Mouse (Mus musculus) hindbrain, embryonic 14.5 days (tissue): ENCODE data around the gene Gpbar1. TPM values are rescaled to one million over a fixed set of nuclear protein-coding genes. Genes with fewer than 3 reads are reported as not detected.

Experiments used
- ATAC-seq: fragments of 200-750 bp; cut with Nextera tagmentation; 2 replicates; pipeline ENCODE4 v1.8.0; 2017; ENCODE audit warnings: moderate number of reproducible peaks, mild to moderate bottlenecking, moderate TSS enrichment, moderate library complexity; ENCODE audit not compliant: low FRiP score
- DNase-seq: peaks from one replicate; pipeline ENCODE4 v3.0.0-alpha.2; 2015; ENCODE audit warnings: low spot score
- H3K27ac ChIP-seq: fragments of 300-500 bp; sonication (generic); 2 replicates; pipeline ENCODE4 v1.5.1; 2014; ENCODE audit warnings: mild to moderate bottlenecking, moderate library complexity
- H3K27me3 ChIP-seq: fragments of 300-500 bp; sonication (generic); 2 replicates; pipeline ENCODE4 v1.6.1; 2014; ENCODE audit warnings: mild to moderate bottlenecking, low read length, mixed read lengths; ENCODE audit not compliant: control insufficient read depth, insufficient read depth
- H3K36me3 ChIP-seq: fragments of 300-500 bp; sonication (generic); replicated peaks from 2 replicates; pipeline ENCODE4 v1.6.1; 2014; ENCODE audit not compliant: control insufficient read depth, insufficient read depth
- H3K4me1 ChIP-seq: fragments of 300-500 bp; sonication (generic); replicated peaks from 2 replicates; pipeline ENCODE4 v1.6.1; 2014; ENCODE audit warnings: antibody characterized with exemption, low read length, mixed read lengths; ENCODE audit not compliant: control insufficient read depth, insufficient read depth
- H3K4me2 ChIP-seq: fragments of 300-500 bp; sonication (generic); replicated peaks from 2 replicates; pipeline ENCODE4 v1.6.1; 2014; ENCODE audit warnings: mild to moderate bottlenecking, moderate library complexity
- H3K4me3 ChIP-seq: fragments of 300-500 bp; sonication (generic); replicated peaks from 2 replicates; pipeline ENCODE4 v1.5.1; 2014; ENCODE audit warnings: mild to moderate bottlenecking, low read length
- H3K9ac ChIP-seq: fragments of 300-500 bp; sonication (generic); 2 replicates; pipeline ENCODE4 v1.6.1; 2014
- H3K9me3 ChIP-seq: fragments of 300-500 bp; sonication (generic); 2 replicates; pipeline ENCODE4 v1.6.1; 2016; ENCODE audit warnings: low read length; ENCODE audit not compliant: control insufficient read depth
- WGBS: fragments of 180-500 bp; shearing (Covaris S2); extraction: QIAGEN DNeasy Blood & Tissue Kit; methylation state at CpG from one replicate; pipeline ENCODE4 v1.1.7; 2014; 5-methylcytosine and 5-hydroxymethylcytosine counted together
- polyA plus RNA-seq: library from polyadenylated mRNA; unstranded; fragments of >200 nt; fragmentation: Nextera tagmentation; extraction: Ambion mirVana; gene quantifications from 2 replicates; pipeline ENCODE4 v1.2.1, GENCODE M21; 2014

The Gpbar1 gene
- polyA plus RNA-seq, 1 experiment from 2014 or later, result 0.19 TPM

- Histone ChIP-seq H3K9me3 (no peaks in the 10 kb centered on the region), H3K9ac (no peak overlapping the region), H3K27ac (no peak overlapping the region), H3K4me2 (no peak overlapping the region), H3K4me3 (no peak overlapping the region), H3K36me3 (peaks cover 53% of the 10 kb centered on the region), H3K4me1 (no peaks in the 10 kb centered on the region), H3K27me3 (no peaks in the 10 kb centered on the region)
- 91% methylated on average over 8 of the region's 8 CpGs for WGBS
- ATAC-seq, result no peak
- DNase-seq, result no peak
Observed at GRCm38 (mm10) chr1:74268750-74269149, 9.6 kb upstream of the Gpbar1 start.

- Histone ChIP-seq H3K36me3 (peaks cover 24% of the 10 kb centered on the region), H3K27me3 (no peaks in the 10 kb centered on the region), H3K4me2 (no peak overlapping the region), H3K9me3 (no peaks in the 10 kb centered on the region), H3K4me3 (no peak overlapping the region), H3K4me1 (no peaks in the 10 kb centered on the region), H3K27ac (no peak overlapping the region), H3K9ac (no peak overlapping the region)
- DNase-seq (no peak), ATAC-seq (no peak)
- 81% methylated on average over 4 of the region's 4 CpGs for WGBS
Observed at GRCm38 (mm10) chr1:74271659-74272058, 6.7 kb upstream of the Gpbar1 start.

- ATAC-seq (no peak), DNase-seq (no peak)
- H3K9me3 ChIP-seq, result no peaks in the 10 kb centered on the region
- H3K27ac ChIP-seq, result no peak overlapping the region
- H3K4me3 ChIP-seq, result no peak overlapping the region
- no peak overlapping the region for H3K9ac ChIP-seq
- no peaks in the 10 kb centered on the region for H3K27me3 ChIP-seq
- H3K4me1 ChIP-seq, result no peaks in the 10 kb centered on the region
- H3K36me3 ChIP-seq, result peaks cover 7% of the 10 kb centered on the region
- no peak overlapping the region for H3K4me2 ChIP-seq
- WGBS, result 49% methylated on average over 9 of the region's 9 CpGs
Observed at GRCm38 (mm10) chr1:74275015-74275414, 3.3 kb upstream of the Gpbar1 start.

GRCm38 (mm10) chr1:74277041-74277440 lies 1.3 kb upstream of the Gpbar1 start:
- no peak for DNase-seq
- H3K36me3 ChIP-seq, result peaks cover 27% of the 10 kb centered on the region
- ATAC-seq, result no peak
- no peaks in the 10 kb centered on the region for H3K9me3 ChIP-seq
- no peaks in the 10 kb centered on the region for H3K27me3 ChIP-seq
- no peak overlapping the region for H3K9ac ChIP-seq
- no peak overlapping the region for H3K27ac ChIP-seq
- H3K4me3 ChIP-seq, result no peak overlapping the region
- 72% methylated on average over 6 of the region's 6 CpGs for WGBS
- no peaks in the 10 kb centered on the region for H3K4me1 ChIP-seq
- no peak overlapping the region for H3K4me2 ChIP-seq

- 58% methylated on average over 8 of the region's 8 CpGs for WGBS
Observed at GRCm38 (mm10) chr1:74277883-74278537, 340 bp upstream of the Gpbar1 start.

GRCm38 (mm10) chr1:74278988-74279387 lies 638 bp downstream of the Gpbar1 start:
- ATAC-seq, result no peak
- no peak overlapping the region for H3K27ac ChIP-seq
- H3K4me2 ChIP-seq, result no peak overlapping the region
- H3K4me3 ChIP-seq, result no peak overlapping the region
- H3K36me3 ChIP-seq, result peaks cover 36% of the 10 kb centered on the region
- H3K9ac ChIP-seq, result no peak overlapping the region
- 92% methylated on average over 11 of the region's 11 CpGs for WGBS
- no peak for DNase-seq
- peaks cover 12% of the 10 kb centered on the region; the same call in 1 of the 2 replicates for H3K4me1 ChIP-seq
- H3K27me3 ChIP-seq, result no peaks in the 10 kb centered on the region
- H3K9me3 ChIP-seq, result no peaks in the 10 kb centered on the region

More at GRCm38 (mm10) chr1:74277883-74278537, 340 bp upstream of the Gpbar1 start:
- Histone ChIP-seq H3K9me3 (no peaks in the 10 kb centered on the region), H3K4me2 (no peak overlapping the region), H3K4me3 (no peak overlapping the region), H3K4me1 (peaks cover 3% of the 10 kb centered on the region; the same call in 1 of the 2 replicates), H3K9ac (no peak overlapping the region), H3K36me3 (peaks cover 36% of the 10 kb centered on the region), H3K27me3 (no peaks in the 10 kb centered on the region), H3K27ac (no peak overlapping the region)
- no peak for DNase-seq
- no peak for ATAC-seq

- H3K27ac ChIP-seq, result no peak overlapping the region
- ATAC-seq, result no peak
- 95% methylated on average over 14 of the region's 14 CpGs for WGBS
Observed at GRCm38 (mm10) chr1:74280591-74281325, 2.4 kb downstream of the Gpbar1 start.

DNA sequence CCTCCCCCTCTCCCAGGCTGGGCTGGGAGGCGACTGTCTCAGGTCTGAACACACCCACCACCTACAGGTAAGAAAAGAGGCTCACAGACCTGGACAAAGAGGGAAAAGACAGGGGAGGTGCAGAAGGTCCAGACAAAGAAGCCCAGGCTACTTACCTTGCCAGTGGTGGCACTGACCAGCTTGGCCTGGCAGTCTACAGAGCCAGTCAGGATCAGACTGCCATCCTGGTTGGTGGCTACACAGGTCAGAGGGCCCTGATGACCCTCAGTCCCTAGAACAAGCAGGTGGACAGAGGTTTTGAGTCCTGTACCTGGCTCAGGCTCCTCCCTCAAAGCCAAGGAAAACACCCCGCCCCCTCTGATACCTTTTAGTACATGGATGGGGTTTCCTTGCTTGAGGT lies 3.0 kb downstream of the Gpbar1 start:
- ATAC-seq, result no peak
- WGBS, result 96% methylated on average over 2 of the region's 2 CpGs
- H3K27me3 ChIP-seq, result no peaks in the 10 kb centered on the region
- H3K4me2 ChIP-seq, result no peak overlapping the region
- DNase-seq, result no peak
- H3K9ac ChIP-seq, result no peak overlapping the region
- no peak overlapping the region for H3K4me3 ChIP-seq
- H3K9me3 ChIP-seq, result no peaks in the 10 kb centered on the region
- peaks cover 36% of the 10 kb centered on the region for H3K36me3 ChIP-seq
- H3K27ac ChIP-seq, result no peak overlapping the region
- H3K4me1 ChIP-seq, result peaks cover 12% of the 10 kb centered on the region; the same call in 1 of the 2 replicates

More at GRCm38 (mm10) chr1:74280591-74281325, 2.4 kb downstream of the Gpbar1 start:
- Histone ChIP-seq H3K36me3 (peaks cover 36% of the 10 kb centered on the region), H3K27me3 (no peaks in the 10 kb centered on the region), H3K4me1 (peaks cover 12% of the 10 kb centered on the region; the same call in 1 of the 2 replicates), H3K9me3 (no peaks in the 10 kb centered on the region), H3K4me2 (no peak overlapping the region), H3K9ac (no peak overlapping the region), H3K4me3 (no peak overlapping the region)
- no peak for DNase-seq

DNA sequence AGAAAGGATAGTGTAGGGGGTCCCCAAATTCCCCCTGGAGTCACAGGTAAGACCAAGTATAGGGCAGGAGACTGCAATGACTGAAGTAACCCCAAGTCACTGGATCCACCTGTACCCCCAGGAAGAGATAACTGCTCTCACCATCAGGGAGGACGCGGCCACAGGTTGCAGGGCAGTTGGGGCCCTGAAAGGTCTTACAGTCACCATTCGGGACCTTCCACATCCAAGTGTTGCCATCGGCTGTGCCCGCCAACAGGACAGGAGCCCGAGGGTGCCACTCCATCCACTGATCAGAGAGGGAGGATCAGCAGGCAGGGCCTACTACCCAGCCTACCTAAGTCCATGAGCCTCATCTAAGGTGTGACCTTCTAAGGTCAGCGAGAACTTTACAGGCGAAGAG lies 3.5 kb downstream of the Gpbar1 start:
- Histone ChIP-seq H3K4me2 (no peak overlapping the region), H3K36me3 (peaks cover 36% of the 10 kb centered on the region), H3K4me3 (no peak overlapping the region), H3K4me1 (peaks cover 12% of the 10 kb centered on the region; the same call in 1 of the 2 replicates), H3K27ac (no peak overlapping the region), H3K9ac (no peak overlapping the region), H3K27me3 (no peaks in the 10 kb centered on the region), H3K9me3 (no peaks in the 10 kb centered on the region)
- ATAC-seq, result no peak
- 95% methylated on average over 8 of the region's 8 CpGs for WGBS
- no peak for DNase-seq
